Mouse (Mus musculus) cerebellum, postnatal 36 days (tissue): ENCODE measurements around the gene Icam1.
"Not testable (repeated sequence)": the region's sequence is repeated elsewhere in the genome, so short reads cannot be mapped to it uniquely, and the experiment has no call there.

Experiments used
- DNase-seq, 2 experiments: peaks; one replicate each; pipeline ENCODE4 v3.0.0; 2021 to 2022; ENCODE audit warnings: mixed read lengths in 2 of 2

Gene Icam1

GRCm38 (mm10) chr9:21026849-21027248 is 11.1 kb downstream of the Icam1 start:
- no peak for DNase-seq

- DNase-seq: no peak
These were observed 12.0 kb downstream of the Icam1 start for GRCm38 (mm10) chr9:21027774-21028290.

- no peak for DNase-seq
These were observed 12.8 kb downstream of the Icam1 start for GRCm38 (mm10) chr9:21028560-21029110.

- DNase-seq: peak; percentile 58 to 66
These were observed 13.7 kb downstream of the Icam1 start, which contains the start of gene Icam4 for GRCm38 (mm10) chr9:21029291-21030054. Gene Icam4, plus strand, starts transcription at chr9:21029373.

GRCm38 (mm10) chr9:21030055-21030600 is 14.3 kb downstream of the Icam1 start:
- no peak for DNase-seq

GRCm38 (mm10) chr9:21030781-21031250 is 15.0 kb downstream of the Icam1 start:
- peak; percentile 76 to 78 for DNase-seq

- peak; percentile 15 to 27 for DNase-seq
These were observed 15.6 kb downstream of the Icam1 start for GRCm38 (mm10) chr9:21031251-21031895.

- DNase-seq: no peak
These were observed 16.1 kb downstream of the Icam1 start, which contains the start of gene Icam5 for GRCm38 (mm10) chr9:21031896-21032351. Gene Icam5, plus strand, starts transcription at chr9:21032073.

GRCm38 (mm10) chr9:21032491-21032890 is 16.7 kb downstream of the Icam1 start:
- no peak for DNase-seq

- DNase-seq: no peak
These were observed 17.4 kb downstream of the Icam1 start for GRCm38 (mm10) chr9:21033136-21033535.

- no peak for DNase-seq
These were observed 18.8 kb downstream of the Icam1 start for GRCm38 (mm10) chr9:21034481-21035085.

- no peak for DNase-seq
These were observed 19.8 kb downstream of the Icam1 start for GRCm38 (mm10) chr9:21035586-21035985.

GRCm38 (mm10) chr9:21036161-21036560 is 20.4 kb downstream of the Icam1 start:
- DNase-seq: no peak

- DNase-seq: no peak
These were observed 20.9 kb downstream of the Icam1 start for GRCm38 (mm10) chr9:21036666-21037065.

GRCm38 (mm10) chr9:21037481-21037891 is 21.7 kb downstream of the Icam1 start:
- DNase-seq: peak; percentile 23 to 25

- DNase-seq: no peak
These were observed 24.0 kb downstream of the Icam1 start for GRCm38 (mm10) chr9:21039779-21040178.

GRCm38 (mm10) chr9:21041308-21041707 is 25.5 kb downstream of the Icam1 start:
- DNase-seq: no peak

GRCm38 (mm10) chr9:21043563-21043962 is 27.8 kb downstream of the Icam1 start:
- no peak for DNase-seq

GRCm38 (mm10) chr9:21044785-21045184 is 29.0 kb downstream of the Icam1 start:
- DNase-seq: not testable (repeated sequence)

- DNase-seq: no peak
These were observed 29.4 kb downstream of the Icam1 start for GRCm38 (mm10) chr9:21045235-21045634.

GRCm38 (mm10) chr9:21051578-21051977 is 35.8 kb downstream of the Icam1 start:
- no peak for DNase-seq

GRCm38 (mm10) chr9:21062928-21063327 is 47.1 kb downstream of the Icam1 start:
- no peak for DNase-seq
